Mouse (Mus musculus) gonadal fat pad, adult 2 months (tissue): ENCODE data around the gene Gja8. TPM values are rescaled to one million over a fixed set of nuclear protein-coding genes. Genes with fewer than 3 reads are reported as not detected.

Experiments used
- DNase-seq: peaks from one replicate; pipeline ENCODE4 v3.0.0-alpha.2; 2012; ENCODE audit warnings: low read depth
- polyA plus RNA-seq: library from polyadenylated mRNA; depleted of rRNA; stranded (reverse); fragments of >200 nt; gene quantifications from 2 replicates; pipeline ENCODE4 v1.2.3, GENCODE M21; 2012; rRNA removed

Gene Gja8
- polyA plus RNA-seq, 1 experiment: not detected

GRCm38 (mm10) chr3:96879536-96879935 lies 46.3 kb downstream of the Gja8 start:
- DNase-seq: no peak

- DNase-seq: no peak
Measured at GRCm38 (mm10) chr3:96874808-96875571, 50.8 kb downstream of the Gja8 start.

- DNase-seq: no peak
Measured at GRCm38 (mm10) chr3:96872501-96872900, 53.3 kb downstream of the Gja8 start.

- no peak for DNase-seq
Measured at GRCm38 (mm10) chr3:96871070-96871469, 54.8 kb downstream of the Gja8 start.

GRCm38 (mm10) chr3:96870270-96870669 lies 55.5 kb downstream of the Gja8 start:
- DNase-seq: no peak

DNA sequence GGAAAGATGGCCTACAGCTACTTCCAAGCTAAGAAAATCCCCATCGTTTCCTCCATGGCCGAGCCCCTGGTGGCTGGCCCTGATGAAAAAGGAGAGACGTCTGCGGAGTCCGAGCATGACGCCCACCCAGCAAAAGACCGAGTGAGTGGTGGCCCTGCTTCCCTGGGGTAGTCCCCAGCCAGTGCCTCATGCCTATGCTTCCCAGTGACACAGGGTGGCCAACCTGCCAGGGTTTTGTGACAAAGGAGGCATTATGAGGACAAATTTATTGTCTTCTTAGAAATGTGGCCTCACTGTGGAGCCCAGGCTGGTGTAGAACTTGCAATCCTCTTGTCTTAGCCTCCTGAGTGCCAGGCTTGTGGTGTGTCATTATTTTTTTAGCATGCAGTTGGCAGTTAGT lies 56.7 kb downstream of the Gja8 start:
- no peak for DNase-seq

- DNase-seq: no peak
Measured at GRCm38 (mm10) chr3:96868566-96868965, 57.3 kb downstream of the Gja8 start.

- no peak for DNase-seq
Measured at GRCm38 (mm10) chr3:96867863-96868262, 58.0 kb downstream of the Gja8 start.

Other genes with a start within 250 kb of the Gja8 start
- 23.4 and 29.1 TPM in 2 replicates for gene Pias3, start 229.6 kb downstream of the Gja8 start, polyA plus RNA-seq
- 0.72 and 1.3 TPM in 2 replicates for gene Nudt17, start 217.5 kb downstream of the Gja8 start, polyA plus RNA-seq
- 28.4 and 29.9 TPM in 2 replicates for gene Polr3c, start 198.4 kb downstream of the Gja8 start, polyA plus RNA-seq
- gene Rnf115, start 198.4 kb downstream of the Gja8 start, polyA plus RNA-seq: 21.4 and 26.2 TPM in 2 replicates
- gene Pdzk1, start 96.7 kb downstream of the Gja8 start, polyA plus RNA-seq: 49.3 and 91.8 TPM in 2 replicates
- gene Cd160, start 96.7 kb downstream of the Gja8 start, polyA plus RNA-seq: 0.53 and 0.82 TPM in 2 replicates
- 8.9 and 15.8 TPM in 2 replicates for gene Gja5, start 21.3 kb downstream of the Gja8 start, polyA plus RNA-seq
- gene Gpr89, start 20.7 kb downstream of the Gja8 start, polyA plus RNA-seq: 31.9 and 32.8 TPM in 2 replicates
- 43.0 and 43.9 TPM in 2 replicates for gene Acp6, start 232.8 kb upstream of the Gja8 start, polyA plus RNA-seq